Mouse (Mus musculus) regulatory T cell (primary cell): Measurements from ENCODE around the gene Fntb.
"Not testable (repeated sequence)": the region's sequence is repeated elsewhere in the genome, so short reads cannot be mapped to it uniquely, and the experiment has no call there.

Source experiments
- in situ Hi-C: fragments of 300-600 bp; cut with MboI, MseI; formaldehyde crosslinking; loops from one replicate; pipeline ENCODE4 v1.15.1; 2025; ENCODE audit warnings: high pct_unique_total_duplicates

The Fntb gene

GRCm38 (mm10) chr12:76765354-76765851 is at the start of gene Fntb, which contains the start of gene Churc1:
Gene Fntb (plus strand): TSS chr12:76765589.
Gene Churc1 (plus strand): TSS chr12:76765538.
- in situ Hi-C loops = no loop called here

- in situ Hi-C loops = no loop called here
These were observed 47.0 kb upstream of the Fntb start for GRCm38 (mm10) chr12:76718384-76718783.

DNA sequence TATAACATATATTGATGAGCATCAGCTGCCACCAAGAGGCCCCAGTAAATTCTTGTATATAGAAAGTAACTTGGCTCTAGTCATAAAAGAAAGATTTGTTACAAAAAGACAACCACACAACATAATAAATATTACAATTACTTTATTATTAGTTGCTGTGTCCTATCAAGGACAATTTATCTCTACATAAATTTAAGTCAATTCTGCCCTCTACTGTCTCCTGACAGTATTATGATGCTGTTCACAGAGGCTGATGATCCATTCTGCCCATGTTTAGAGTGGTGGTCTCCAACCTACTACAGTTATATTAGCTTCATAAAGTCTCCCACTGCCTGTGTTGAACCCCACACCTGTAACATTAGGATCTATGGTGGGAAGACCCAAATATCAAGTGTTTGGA is 44.8 kb upstream of the Fntb start:
- in situ Hi-C loops = no loop called here

DNA sequence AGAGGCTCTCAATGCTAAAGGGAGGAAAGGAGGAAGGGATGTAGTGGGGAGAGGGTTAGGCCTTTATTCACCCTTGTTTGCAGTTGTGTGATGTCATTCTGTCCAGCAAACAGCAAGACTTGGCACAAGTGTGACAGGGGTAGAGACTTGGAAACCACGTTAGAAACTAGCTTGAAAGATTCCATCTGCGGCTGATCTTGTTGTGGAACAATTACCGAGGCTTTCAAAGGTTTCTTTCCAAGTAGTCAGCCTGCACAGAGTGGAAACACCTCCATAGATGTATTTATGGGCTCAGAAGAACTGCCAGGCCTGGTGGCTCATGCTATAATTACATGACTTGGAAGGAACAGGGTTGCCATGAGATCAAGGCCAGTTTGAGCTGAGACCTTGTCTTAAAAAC is 43.4 kb upstream of the Fntb start:
- in situ Hi-C loops = no loop called here

- in situ Hi-C loops = no loop called here
These were observed 37.4 kb upstream of the Fntb start for GRCm38 (mm10) chr12:76727955-76728354.

DNA sequence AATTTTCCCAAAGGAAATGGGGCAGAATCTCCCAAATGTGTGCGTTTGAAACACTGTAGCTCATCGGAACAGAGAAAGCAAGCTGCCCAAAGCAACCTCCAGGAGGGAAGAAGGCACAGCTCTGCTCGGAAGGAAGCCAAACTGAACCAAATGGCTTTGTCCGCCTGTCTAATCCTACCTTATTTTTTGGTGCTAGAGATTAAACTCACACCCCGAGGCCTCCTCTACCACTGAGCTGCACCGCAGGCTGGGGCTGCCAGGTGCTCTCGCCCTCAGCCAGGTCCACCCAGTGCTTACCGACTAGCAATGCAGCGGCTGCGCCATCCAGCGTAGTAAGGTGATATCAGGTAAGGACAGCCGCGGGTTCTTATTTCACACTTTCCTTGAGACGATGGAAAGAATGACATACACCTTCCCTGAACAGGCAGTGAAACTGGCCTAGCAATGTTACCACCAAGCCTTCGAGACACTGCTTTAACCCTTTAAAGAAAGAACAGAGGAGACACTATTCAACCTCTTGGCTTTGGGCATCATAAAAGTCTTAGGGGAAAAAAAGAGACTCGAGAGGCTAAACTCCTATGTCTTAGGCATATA is 14.4 kb upstream of the Fntb start:
- in situ Hi-C loops = no loop called here

DNA sequence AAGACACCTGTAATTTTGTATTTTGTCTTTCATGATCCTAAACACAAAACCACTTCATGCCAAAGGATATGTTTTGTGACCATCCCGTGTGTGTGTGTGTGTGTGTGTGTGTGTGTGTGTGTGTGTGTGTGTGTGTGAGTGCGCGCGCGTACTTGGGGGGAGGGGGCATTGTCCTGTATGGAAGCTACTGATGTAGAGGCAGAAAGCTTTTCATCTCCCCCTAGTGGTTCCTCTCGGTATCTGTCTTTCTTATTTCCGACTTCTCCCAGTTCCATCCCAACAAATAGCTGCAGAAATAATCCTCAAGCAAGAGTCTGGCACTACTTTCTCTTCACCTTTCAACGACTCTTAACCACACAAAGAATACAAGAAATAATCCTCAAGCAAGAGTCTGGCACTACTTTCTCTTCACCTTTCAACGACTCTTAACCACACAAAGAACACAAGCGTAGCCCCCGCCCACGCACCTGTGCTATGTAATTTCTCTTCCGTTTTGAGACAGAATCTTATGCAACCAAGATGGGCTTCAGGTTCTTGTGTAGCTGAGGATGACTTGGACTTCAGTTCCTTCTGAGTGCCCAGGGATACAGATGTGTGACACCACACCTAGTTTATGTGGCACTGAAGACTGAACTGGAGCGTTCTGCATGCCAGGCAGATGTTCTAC is 12.6 kb upstream of the Fntb start:
- in situ Hi-C loops = no loop called here

GRCm38 (mm10) chr12:76765901-76766630 is 677 bp downstream of the Fntb start:
- in situ Hi-C loops = no loop called here

DNA sequence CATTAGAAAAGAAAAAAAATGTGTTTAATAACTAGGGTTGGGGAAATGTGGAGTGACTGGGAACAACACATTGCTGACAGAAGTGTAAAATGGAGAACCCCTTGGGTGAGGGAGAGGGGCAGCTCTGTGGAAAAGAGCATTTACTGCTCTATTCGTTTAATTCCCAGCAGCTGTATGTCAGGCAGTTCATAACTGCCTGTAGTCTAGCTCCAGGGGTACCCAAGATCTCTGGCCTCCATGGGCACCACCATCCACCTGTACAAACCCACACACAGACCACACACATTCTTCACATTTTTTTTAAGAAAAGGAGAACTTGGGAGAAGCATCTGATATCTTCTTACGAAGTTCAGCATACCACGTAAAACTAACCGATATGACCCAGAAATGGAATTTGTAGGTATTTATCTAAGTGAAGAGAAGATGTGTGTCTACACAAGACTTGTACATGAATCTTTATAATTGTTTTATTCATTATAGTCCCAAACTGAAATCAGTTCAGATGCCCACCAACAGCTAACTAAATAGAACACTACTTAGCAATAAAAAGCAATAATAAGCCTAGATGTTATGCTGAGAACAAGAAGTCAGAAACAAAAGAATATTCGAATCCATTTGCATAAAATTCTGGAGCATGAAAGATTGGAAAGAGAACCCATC is 5.6 kb downstream of the Fntb start:
- in situ Hi-C loops = no loop called here

GRCm38 (mm10) chr12:76771540-76771939 is 6.2 kb downstream of the Fntb start:
- in situ Hi-C loops = no loop called here

GRCm38 (mm10) chr12:76774652-76775051 is 9.3 kb downstream of the Fntb start:
- in situ Hi-C loops = no loop called here

- in situ Hi-C loops = no loop called here
These were observed 9.7 kb downstream of the Fntb start for GRCm38 (mm10) chr12:76775132-76775531.

DNA sequence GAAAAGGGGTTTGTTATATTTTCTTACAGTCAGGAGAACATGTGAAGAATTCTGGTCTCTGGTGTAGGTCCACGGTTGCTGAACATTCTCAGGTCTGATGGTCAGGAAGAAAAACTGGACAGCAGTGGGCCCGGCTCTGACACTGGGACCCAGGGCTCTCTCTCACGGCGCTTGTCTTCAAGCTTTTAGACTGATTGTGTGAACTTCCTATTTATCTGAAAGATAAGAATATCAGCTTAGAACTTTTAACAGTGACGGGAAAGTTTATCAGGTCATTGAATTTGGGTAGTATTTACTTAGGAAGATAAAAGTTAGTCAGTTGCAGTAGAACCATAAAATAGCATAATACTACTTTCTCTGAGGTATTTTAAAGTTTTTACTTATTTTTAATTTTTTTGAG is 11.5 kb downstream of the Fntb start:
- in situ Hi-C loops = no loop called here

DNA sequence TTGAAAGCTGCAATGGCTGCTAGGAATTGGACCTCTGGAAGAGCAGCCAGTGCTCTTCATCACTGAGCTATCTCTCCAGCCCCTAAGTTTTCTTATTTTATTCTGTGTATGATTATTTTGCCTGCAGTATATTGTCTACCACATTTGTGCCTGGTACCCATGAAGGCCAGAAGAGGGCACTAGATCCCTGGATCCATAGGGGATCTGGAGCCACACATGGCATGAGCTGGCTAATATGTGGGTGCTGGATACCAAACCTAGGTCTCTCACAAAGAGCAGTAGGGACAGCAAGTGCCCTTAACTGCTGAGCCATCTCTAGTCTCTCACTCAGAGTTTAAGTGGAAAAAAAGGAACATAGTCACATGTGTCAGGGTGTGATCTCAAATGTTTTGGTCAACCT is 12.5 kb downstream of the Fntb start:
- in situ Hi-C loops = no loop called here

DNA sequence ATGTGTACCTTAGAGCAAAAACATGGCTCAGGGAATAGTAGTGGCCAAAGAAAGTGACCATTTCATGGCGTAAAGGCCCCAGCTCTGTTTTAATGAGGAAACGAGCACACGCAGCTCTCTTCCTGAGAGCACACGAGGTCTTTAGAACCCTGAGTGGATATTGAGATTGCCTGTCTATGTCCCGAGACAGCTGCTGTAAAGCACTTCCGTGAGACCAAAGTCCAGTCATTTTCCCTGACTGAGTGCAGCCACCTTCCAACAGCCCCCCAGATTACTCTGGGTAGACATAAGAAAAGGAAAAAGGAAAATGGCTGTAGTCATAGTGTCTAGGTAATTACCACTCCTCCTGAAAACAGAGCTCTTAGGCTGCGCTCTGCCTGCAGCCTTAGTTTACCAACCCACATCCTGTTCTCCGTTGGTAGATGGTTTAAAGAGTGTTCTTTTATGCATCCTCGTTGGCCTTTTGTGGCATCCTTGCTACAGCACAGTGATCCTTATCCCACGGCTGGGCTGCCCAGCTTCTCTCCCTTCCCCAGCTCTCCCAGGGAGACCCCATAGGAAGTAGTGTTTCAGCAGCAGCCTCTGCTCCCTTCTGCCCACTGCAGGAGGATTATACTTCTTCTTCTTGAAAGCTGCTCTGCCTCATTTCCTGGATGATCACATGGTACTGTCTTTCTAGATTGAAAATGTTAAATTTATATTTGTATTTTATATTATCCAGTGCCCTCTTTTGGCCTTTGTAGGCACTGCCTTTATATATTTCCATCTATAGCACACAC is 13.1 kb downstream of the Fntb start:
- in situ Hi-C loops = no loop called here

DNA sequence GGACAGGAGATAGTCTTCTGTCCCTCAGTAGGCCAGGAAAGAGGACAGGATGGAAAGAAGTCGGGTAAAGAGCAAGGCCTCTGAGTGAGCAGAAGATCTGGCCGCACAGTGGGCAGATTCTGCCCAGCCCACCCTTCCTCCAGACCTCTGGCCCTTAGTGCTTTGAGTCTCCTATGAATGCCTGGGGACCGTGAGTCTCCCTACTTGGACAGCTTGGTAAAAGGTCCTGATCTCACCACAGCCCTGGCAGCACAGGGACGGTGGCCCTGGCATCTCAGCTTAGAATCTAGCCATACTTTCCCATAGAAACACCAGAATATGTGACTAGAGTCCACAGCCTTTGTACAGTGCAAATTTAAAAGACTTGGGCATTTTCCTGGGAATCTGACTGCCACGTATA is 14.6 kb downstream of the Fntb start:
- in situ Hi-C loops = no loop called here

- in situ Hi-C loops = no loop called here
These were observed 15.5 kb downstream of the Fntb start for GRCm38 (mm10) chr12:76780639-76781468.

DNA sequence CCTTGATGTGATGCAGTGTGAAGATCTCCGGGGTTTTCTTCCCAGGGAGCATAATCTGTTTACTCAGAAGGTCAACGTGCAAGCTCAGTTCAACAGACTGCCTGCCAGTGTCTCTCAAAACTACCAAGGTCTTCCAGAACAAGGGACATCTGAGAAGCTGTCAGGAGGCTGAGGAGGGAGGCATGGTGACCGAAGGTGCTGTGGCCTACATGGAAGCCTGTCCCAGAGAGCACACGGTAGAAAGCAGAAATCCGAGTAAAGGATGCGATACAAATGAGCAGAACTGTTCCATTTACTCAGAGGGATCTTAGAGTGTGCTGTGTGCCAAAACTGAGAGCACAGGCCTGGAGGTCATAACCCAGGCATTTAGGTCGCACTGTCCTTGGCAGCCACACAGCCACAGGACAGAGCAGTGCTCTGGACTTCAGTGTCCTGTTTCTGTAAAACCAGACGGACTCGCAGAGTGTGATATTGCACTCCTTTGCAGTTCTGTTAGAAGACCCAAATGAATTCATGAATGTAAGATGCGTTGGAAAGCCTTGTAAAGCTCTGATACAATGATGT is 18.7 kb downstream of the Fntb start:
- in situ Hi-C loops = no loop called here

- in situ Hi-C loops = no loop called here
These were observed 25.2 kb downstream of the Fntb start for GRCm38 (mm10) chr12:76790446-76791084.

GRCm38 (mm10) chr12:76792540-76792939 is 27.2 kb downstream of the Fntb start:
- in situ Hi-C loops = not testable (repeated sequence)
